Mouse (Mus musculus) cortical plate, adult 2 months (tissue): Measurements from ENCODE around the gene Ggact. TPM values are rescaled to one million over a fixed set of nuclear protein-coding genes. Genes with fewer than 3 reads are reported as not detected.

ENCODE experiments used
- H3K27ac ChIP-seq: fragments of 200-500 bp; 2 replicates; pipeline ENCODE4 v1.5.1; 2012; ENCODE audit warnings: low read length, control low read depth, inconsistent platforms; ENCODE audit not compliant: insufficient read depth
- H3K4me1 ChIP-seq: fragments of 200-500 bp; 2 replicates; pipeline ENCODE4 v1.6.1; 2011; ENCODE audit warnings: low read length; ENCODE audit not compliant: control insufficient read depth, insufficient read depth
- H3K4me3 ChIP-seq: fragments of 200-500 bp; 2 replicates; pipeline ENCODE4 v1.5.1; 2011; ENCODE audit warnings: mild to moderate bottlenecking, low read length, control low read depth; ENCODE audit not compliant: insufficient read depth
- CTCF ChIP-seq: fragments of 200-500 bp; IDR thresholded peaks from 2 replicates; pipeline ENCODE4 v1.5.1; 2011; ENCODE audit warnings: mild to moderate bottlenecking, control low read depth, low read length; ENCODE audit not compliant: insufficient read depth; ENCODE audit errors: extremely low read depth
- POLR2A ChIP-seq: fragments of 200-500 bp; IDR thresholded peaks from 2 replicates; pipeline ENCODE4 v1.6.1; 2011; ENCODE audit warnings: mild to moderate bottlenecking, low read length, control low read depth; ENCODE audit not compliant: insufficient read depth; ENCODE audit errors: extremely low read depth
- polyA plus RNA-seq: library from polyadenylated mRNA; depleted of rRNA; stranded (reverse); fragments of >200 nt; gene quantifications from 2 replicates; pipeline ENCODE4 v1.2.3, GENCODE M21; 2012

The Ggact gene
- polyA plus RNA-seq, 1 experiment = 53.2 TPM

DNA sequence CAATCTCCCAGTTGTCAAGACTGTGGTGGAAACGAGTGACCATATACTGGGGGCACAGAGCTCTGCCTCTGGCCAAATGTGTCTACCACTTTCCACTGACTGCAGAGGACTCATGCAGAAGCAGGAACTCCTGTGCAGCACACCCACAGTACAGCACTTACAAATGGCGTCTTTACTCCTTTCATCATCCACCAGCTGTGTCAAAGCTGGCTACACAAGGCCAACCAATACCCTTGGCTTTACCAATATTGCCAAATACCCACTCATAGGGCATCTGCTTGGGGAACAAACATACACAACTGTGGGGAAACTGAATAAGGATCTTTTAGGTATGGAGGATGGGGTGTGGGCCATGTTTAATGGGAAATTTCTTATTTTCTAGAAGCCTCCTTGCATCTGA, 11.8 kb downstream of the Ggact start:
- no peak for TF ChIP-seq CTCF
- TF ChIP-seq POLR2A = no peak
- Histone ChIP-seq H3K4me1 (no peaks in the 10 kb centered on the region; the same call in 1 of the 2 replicates), H3K4me3 (no peak overlapping the region), H3K27ac (peak overlapping the region; percentile 92)

DNA sequence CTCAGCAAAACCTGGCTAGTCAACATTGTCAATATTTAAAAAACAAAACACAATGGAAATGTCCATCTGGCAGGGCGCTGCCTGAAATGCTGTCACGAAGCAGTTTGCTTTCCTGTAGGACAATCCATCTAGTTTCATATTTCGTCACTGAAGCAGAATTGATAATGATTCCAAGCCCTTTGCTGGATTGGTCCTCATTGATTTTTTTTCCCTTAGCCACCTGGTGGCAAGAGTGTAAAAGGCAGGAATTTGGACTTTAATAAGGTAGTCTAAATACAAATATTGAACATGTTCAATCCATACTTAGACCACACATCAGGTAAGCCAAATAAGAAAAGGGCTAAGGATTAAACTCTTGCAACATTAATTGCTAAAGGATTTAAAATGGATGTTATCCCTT, 12.4 kb downstream of the Ggact start:
- TF ChIP-seq POLR2A (no peak), CTCF (no peak)
- H3K27ac ChIP-seq = no peak overlapping the region
- H3K4me3 ChIP-seq = no peak overlapping the region
- no peaks in the 10 kb centered on the region; the same call in 1 of the 2 replicates for H3K4me1 ChIP-seq

GRCm38 (mm10) chr14:122900679-122901078, 12.9 kb downstream of the Ggact start:
- 0 out of 2 replicates have a peak overlapping the region, but pooled peaks have one; percentile 58 for H3K27ac ChIP-seq
- no peak overlapping the region for H3K4me3 ChIP-seq
- no peaks in the 10 kb centered on the region; the same call in 1 of the 2 replicates for H3K4me1 ChIP-seq
- TF ChIP-seq CTCF = no peak
- TF ChIP-seq POLR2A = no peak

GRCm38 (mm10) chr14:122898550-122898949, 15.0 kb downstream of the Ggact start:
- Histone ChIP-seq H3K27ac (no peak overlapping the region), H3K4me3 (no peak overlapping the region), H3K4me1 (no peaks in the 10 kb centered on the region; the same call in 1 of the 2 replicates)
- no peak for TF ChIP-seq CTCF
- TF ChIP-seq POLR2A = no peak

- no peak overlapping the region for H3K4me3 ChIP-seq
- TF ChIP-seq CTCF (no peak), POLR2A (no peak)
- no peaks in the 10 kb centered on the region; the same call in 1 of the 2 replicates for H3K4me1 ChIP-seq
- no peak overlapping the region for H3K27ac ChIP-seq
Observed at GRCm38 (mm10) chr14:122896106-122896505, 17.5 kb downstream of the Ggact start.

DNA sequence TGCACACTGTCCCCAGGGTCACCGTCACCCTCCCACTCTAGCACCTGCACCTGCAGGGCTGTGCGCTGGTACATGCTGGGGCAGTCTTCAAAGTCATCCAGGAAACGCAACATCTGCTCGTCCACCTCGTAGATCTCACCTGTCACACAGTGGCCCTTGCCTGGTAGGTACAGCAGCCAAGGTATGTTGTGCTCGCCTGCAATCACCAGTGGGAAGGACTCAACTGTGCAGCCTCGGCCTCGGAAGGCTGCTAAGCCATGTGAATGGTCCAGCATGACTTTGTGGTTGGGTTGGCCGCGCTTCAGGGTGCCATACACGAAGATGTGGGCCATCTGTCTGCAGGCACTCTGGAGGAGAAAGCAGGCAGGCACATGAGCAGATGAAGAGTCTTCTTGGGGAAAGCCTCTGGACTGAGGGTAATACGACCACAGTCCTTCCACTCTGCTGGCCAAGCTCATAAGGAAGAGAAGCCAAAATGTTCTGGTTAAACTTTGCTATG, 22.0 kb downstream of the Ggact start:
- no peaks in the 10 kb centered on the region for H3K4me1 ChIP-seq
- TF ChIP-seq POLR2A = no peak
- TF ChIP-seq CTCF = no peak
- H3K4me3 ChIP-seq = no peak overlapping the region
- H3K27ac ChIP-seq = no peak overlapping the region

DNA sequence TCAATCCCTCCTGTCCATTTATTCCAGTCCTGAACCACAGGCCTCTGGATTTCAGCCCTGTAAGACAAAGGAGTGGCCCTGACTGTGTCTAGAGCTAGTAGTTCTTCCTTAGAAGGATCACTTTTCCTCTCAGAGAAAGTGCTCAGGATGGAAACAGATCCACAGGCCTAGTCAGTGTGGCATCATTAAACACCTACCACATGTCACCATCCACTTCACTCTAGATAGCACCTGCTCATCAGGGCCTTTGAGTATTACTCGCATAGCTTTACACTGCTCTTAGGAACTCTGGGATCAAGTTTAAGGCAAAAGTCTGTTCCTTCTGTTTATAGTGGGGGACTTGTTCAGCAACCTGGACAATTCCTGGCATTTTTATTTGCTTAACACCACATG, 25.1 kb downstream of the Ggact start:
- H3K4me1 ChIP-seq = peaks cover 4% of the 10 kb centered on the region; the same call in 1 of the 2 replicates
- H3K27ac ChIP-seq = no peak overlapping the region
- no peak for TF ChIP-seq CTCF
- TF ChIP-seq POLR2A = no peak

DNA sequence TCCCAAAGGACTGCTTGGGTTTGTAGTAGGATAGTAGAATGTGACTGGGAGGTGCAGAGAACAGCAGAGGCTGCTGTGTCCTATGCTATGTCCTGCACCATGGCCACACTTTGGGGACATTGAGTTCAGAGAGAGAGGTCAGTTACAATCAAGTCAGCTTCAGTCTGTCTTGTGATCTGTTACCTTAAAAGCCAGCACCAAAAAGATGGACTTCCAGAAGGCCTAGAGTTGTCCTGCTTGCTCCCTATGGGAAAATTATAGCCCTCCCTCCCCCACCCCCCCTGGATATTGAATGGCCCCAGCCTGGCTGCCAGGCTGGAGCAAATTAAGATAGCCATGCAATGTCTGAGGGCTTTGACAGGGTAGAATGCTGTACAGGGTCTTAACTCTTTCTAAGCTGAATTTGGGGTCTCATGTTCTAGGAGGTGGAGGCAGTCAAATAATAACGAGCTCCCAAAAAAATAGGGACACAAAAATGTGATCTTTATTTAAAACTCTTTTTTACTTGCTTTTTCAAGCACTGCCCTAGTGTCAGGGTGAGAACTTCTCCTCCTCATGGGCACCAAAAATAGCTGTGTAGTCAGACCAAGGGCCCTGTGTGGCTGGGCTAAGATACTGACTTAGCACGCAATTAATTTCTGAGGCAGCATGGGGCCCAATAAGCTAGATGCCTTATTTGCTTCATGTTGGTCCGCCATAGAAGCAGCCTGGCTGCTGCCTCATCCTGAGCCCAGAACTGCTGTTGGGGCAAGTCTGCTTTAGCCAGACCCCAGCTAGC, 25.7 kb downstream of the Ggact start:
- H3K4me1 ChIP-seq = peaks cover 4% of the 10 kb centered on the region; the same call in 1 of the 2 replicates
- no peak overlapping the region for H3K27ac ChIP-seq
- H3K4me3 ChIP-seq = no peak overlapping the region
- TF ChIP-seq CTCF = no peak
- TF ChIP-seq POLR2A = no peak

More for the DNA sequence above, 25.1 kb downstream of the Ggact start:
- H3K4me3 ChIP-seq = no peak overlapping the region

- TF ChIP-seq POLR2A = no peak
- TF ChIP-seq CTCF = no peak
- Histone ChIP-seq H3K4me3 (no peak overlapping the region), H3K27ac (no peak overlapping the region), H3K4me1 (peaks cover 4% of the 10 kb centered on the region; the same call in 1 of the 2 replicates)
Observed at GRCm38 (mm10) chr14:122887278-122887677, 26.3 kb downstream of the Ggact start.

- no peak for TF ChIP-seq POLR2A
- no peak overlapping the region for H3K27ac ChIP-seq
- no peak overlapping the region for H3K4me3 ChIP-seq
- peaks cover 5% of the 10 kb centered on the region; the same call in 1 of the 2 replicates for H3K4me1 ChIP-seq
Observed at GRCm38 (mm10) chr14:122885893-122886292, 27.7 kb downstream of the Ggact start.
